Mouse (Mus musculus) liver, adult 2 months (tissue): ENCODE measurements at regions not wholly inside any gene's neighbourhood (a gene's known extent, or its start where the extent isn't known, plus 50 kb on each side); places are given as distances from the start of the nearest gene placed in this dataset.

Experiments
- CTCF ChIP-seq: fragments of 200-500 bp; IDR thresholded peaks from 2 replicates; pipeline ENCODE4 v1.5.1; 2011; ENCODE audit warnings: low read depth, low read length, control low read depth
- POLR2A ChIP-seq: fragments of 200-500 bp; IDR thresholded peaks from 2 replicates; pipeline ENCODE4 v1.6.1; 2011; ENCODE audit warnings: low read length, control low read depth; ENCODE audit not compliant: insufficient read depth; ENCODE audit errors: extremely low read depth

DNA sequence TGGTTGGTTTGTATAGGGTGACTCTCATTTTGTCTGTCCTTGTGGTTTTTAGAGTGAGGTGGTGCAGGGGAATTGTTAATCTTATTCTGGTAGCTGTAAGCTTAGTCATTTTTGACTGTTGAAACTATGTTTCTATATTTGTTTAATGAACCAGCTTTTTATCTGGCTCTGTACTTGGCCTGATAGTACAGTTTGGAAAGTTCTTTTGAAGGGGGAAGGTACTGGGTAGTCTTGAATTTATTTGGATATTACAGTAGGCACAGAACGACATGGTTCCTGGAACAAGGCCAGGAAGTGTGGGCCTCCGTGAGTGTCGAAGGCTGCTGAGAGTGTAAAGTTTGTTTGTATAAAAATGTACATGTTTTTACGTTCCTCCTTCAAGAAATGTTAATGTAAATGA is 142.0 kb downstream of the Wdr20rt start:
- TF ChIP-seq CTCF: no peak
- no peak for TF ChIP-seq POLR2A
